Mouse (Mus musculus) embryonic facial prominence, embryonic 14.5 days (tissue): ENCODE data around the gene Hoxa10. TPM values are rescaled to one million over a fixed set of nuclear protein-coding genes. Genes with fewer than 3 reads are reported as not detected.

Experiments
- ATAC-seq: fragments of 200-750 bp; cut with Nextera tagmentation; 2 replicates; pipeline ENCODE4 v1.8.0; 2017; ENCODE audit warnings: low read depth, moderate number of reproducible peaks, moderate TSS enrichment
- DNase-seq: peaks from one replicate; pipeline ENCODE4 v3.0.0-alpha.2; 2015; ENCODE audit warnings: low spot score
- H3K27ac ChIP-seq: fragments of 300-500 bp; sonication (generic); replicated peaks from 2 replicates; pipeline ENCODE4 v1.5.1; 2014; ENCODE audit warnings: low read depth, mild to moderate bottlenecking, low read length, moderate library complexity
- H3K27me3 ChIP-seq: fragments of 300-500 bp; sonication (generic); replicated peaks from 2 replicates; pipeline ENCODE4 v1.6.1; 2014; ENCODE audit warnings: low read length; ENCODE audit not compliant: control insufficient read depth, insufficient read depth
- H3K36me3 ChIP-seq: fragments of 300-500 bp; sonication (generic); 2 replicates; pipeline ENCODE4 v1.6.1; 2014; ENCODE audit warnings: low read length, mixed read lengths; ENCODE audit not compliant: control insufficient read depth, insufficient read depth
- H3K4me1 ChIP-seq: fragments of 300-500 bp; sonication (generic); 2 replicates; pipeline ENCODE4 v1.6.1; 2014; ENCODE audit warnings: antibody characterized with exemption, low read length; ENCODE audit not compliant: control insufficient read depth, insufficient read depth
- H3K4me2 ChIP-seq: fragments of 300-500 bp; sonication (generic); 2 replicates; pipeline ENCODE4 v1.6.1; 2014; ENCODE audit warnings: low read depth, mild to moderate bottlenecking, low read length, moderate library complexity, mixed read lengths
- H3K4me3 ChIP-seq: fragments of 300-500 bp; sonication (generic); 2 replicates; pipeline ENCODE4 v1.5.1; 2014; ENCODE audit warnings: low read depth, mild to moderate bottlenecking, low read length
- H3K9ac ChIP-seq: fragments of 300-500 bp; sonication (generic); 2 replicates; pipeline ENCODE4 v1.6.1; 2014; ENCODE audit warnings: low read depth, mild to moderate bottlenecking, low read length, moderate library complexity, mixed read lengths
- H3K9me3 ChIP-seq: fragments of 300-500 bp; sonication (generic); 2 replicates; pipeline ENCODE4 v1.6.1; 2016; ENCODE audit warnings: low read length; ENCODE audit not compliant: control insufficient read depth
- WGBS: fragments of 180-500 bp; shearing (Covaris S2); extraction: QIAGEN DNeasy Blood & Tissue Kit; methylation state at CpG from one replicate; pipeline ENCODE4 v1.1.7; 2014; 5-methylcytosine and 5-hydroxymethylcytosine counted together
- polyA plus RNA-seq: library from polyadenylated mRNA; unstranded; fragments of >200 nt; fragmentation: Nextera tagmentation; extraction: Ambion mirVana; gene quantifications from 2 replicates; pipeline ENCODE4 v1.2.1, GENCODE M21; 2014

Hoxa10 gene
- 1.9 TPM in 1 of 2 replicates, not detected in the other for polyA plus RNA-seq

GRCm38 (mm10) chr6:52240389-52241000 is at the start of gene Hoxa10:
TSS of gene Hoxa10 (minus strand) at chr6:52240854.
- Histone ChIP-seq H3K36me3 (no peaks in the 10 kb centered on the region), H3K27ac (no peak within 1 kb of the TSS), H3K4me2 (peak within 1 kb of the TSS; percentile 23; the same call in 1 of the 2 replicates), H3K9ac (no peak within 1 kb of the TSS), H3K4me1 (no peaks in the 10 kb centered on the region), H3K4me3 (peak within 1 kb of the TSS; percentile 18; the same call in 1 of the 2 replicates), H3K27me3 (peaks cover 98% of the 10 kb centered on the region), H3K9me3 (no peaks in the 10 kb centered on the region)
- ATAC-seq, result peak; percentile 70; the same call in 1 of the 2 replicates
- WGBS, result 1% methylated on average over 35 of the region's 35 CpGs
- DNase-seq, result peak; percentile 81

- no peaks in the 10 kb centered on the region for H3K9me3 ChIP-seq
- ATAC-seq, result no peak
- no peaks in the 10 kb centered on the region for H3K4me1 ChIP-seq
- peaks cover 71% of the 10 kb centered on the region for H3K27me3 ChIP-seq
- H3K27ac ChIP-seq, result no peak overlapping the region
- 13% methylated on average over 12 of the region's 12 CpGs for WGBS
- H3K4me2 ChIP-seq, result no peak overlapping the region
- H3K9ac ChIP-seq, result no peak overlapping the region
- DNase-seq, result no peak
- H3K4me3 ChIP-seq, result no peak overlapping the region
- H3K36me3 ChIP-seq, result no peaks in the 10 kb centered on the region
Measured at GRCm38 (mm10) chr6:52290186-52290585, 49.5 kb upstream of the Hoxa10 start.

GRCm38 (mm10) chr6:52283896-52284295 is 43.2 kb upstream of the Hoxa10 start:
- Histone ChIP-seq H3K27me3 (peaks cover 52% of the 10 kb centered on the region), H3K4me2 (no peak overlapping the region), H3K4me3 (no peak overlapping the region), H3K9me3 (no peaks in the 10 kb centered on the region), H3K36me3 (no peaks in the 10 kb centered on the region), H3K27ac (no peak overlapping the region), H3K9ac (no peak overlapping the region), H3K4me1 (no peaks in the 10 kb centered on the region)
- 78% methylated on average over 5 of the region's 5 CpGs for WGBS
- ATAC-seq (no peak), DNase-seq (no peak)

GRCm38 (mm10) chr6:52281084-52281483 is 40.4 kb upstream of the Hoxa10 start:
- Histone ChIP-seq H3K36me3 (no peaks in the 10 kb centered on the region), H3K9me3 (no peaks in the 10 kb centered on the region), H3K27me3 (peaks cover 64% of the 10 kb centered on the region), H3K4me2 (no peak overlapping the region), H3K27ac (no peak overlapping the region), H3K4me1 (no peaks in the 10 kb centered on the region), H3K9ac (no peak overlapping the region), H3K4me3 (no peak overlapping the region)
- DNase-seq, result no peak
- no peak for ATAC-seq
- WGBS, result 69% methylated on average over 12 of the region's 12 CpGs

- Histone ChIP-seq H3K36me3 (no peaks in the 10 kb centered on the region), H3K9ac (no peak overlapping the region), H3K27ac (no peak overlapping the region), H3K4me3 (no peak overlapping the region), H3K9me3 (no peaks in the 10 kb centered on the region), H3K4me2 (no peak overlapping the region), H3K4me1 (no peaks in the 10 kb centered on the region), H3K27me3 (peaks cover 87% of the 10 kb centered on the region)
- 3% methylated on average over 5 of the region's 5 CpGs for WGBS
- DNase-seq (no peak), ATAC-seq (no peak)
Measured at GRCm38 (mm10) chr6:52276920-52277319, 36.3 kb upstream of the Hoxa10 start.

- H3K27ac ChIP-seq, result no peak overlapping the region
- no peak overlapping the region for H3K9ac ChIP-seq
- no peaks in the 10 kb centered on the region for H3K9me3 ChIP-seq
- no peak overlapping the region for H3K4me3 ChIP-seq
- DNase-seq (no peak), ATAC-seq (no peak)
- H3K4me1 ChIP-seq, result no peaks in the 10 kb centered on the region
- H3K4me2 ChIP-seq, result no peak overlapping the region
- H3K36me3 ChIP-seq, result no peaks in the 10 kb centered on the region
- 5% methylated on average over 6 of the region's 6 CpGs for WGBS
- peaks cover 91% of the 10 kb centered on the region for H3K27me3 ChIP-seq
Measured at GRCm38 (mm10) chr6:52276382-52276781, 35.7 kb upstream of the Hoxa10 start.

- 5% methylated on average over 8 of the region's 8 CpGs for WGBS
- Histone ChIP-seq H3K9me3 (no peaks in the 10 kb centered on the region), H3K27me3 (peaks cover 91% of the 10 kb centered on the region), H3K9ac (no peak overlapping the region), H3K36me3 (no peaks in the 10 kb centered on the region), H3K4me2 (no peak overlapping the region), H3K27ac (no peak overlapping the region), H3K4me1 (no peaks in the 10 kb centered on the region), H3K4me3 (no peak overlapping the region)
- ATAC-seq (no peak), DNase-seq (no peak)
Measured at GRCm38 (mm10) chr6:52275563-52276280, 35.1 kb upstream of the Hoxa10 start.

- DNase-seq, result no peak
- Histone ChIP-seq H3K4me2 (no peak overlapping the region), H3K4me3 (no peak overlapping the region), H3K4me1 (no peaks in the 10 kb centered on the region), H3K9me3 (no peaks in the 10 kb centered on the region), H3K27me3 (peaks cover 94% of the 10 kb centered on the region), H3K36me3 (no peaks in the 10 kb centered on the region), H3K27ac (no peak overlapping the region), H3K9ac (no peak overlapping the region)
- 3% methylated on average over 11 of the region's 11 CpGs for WGBS
- no peak for ATAC-seq
Measured at GRCm38 (mm10) chr6:52274576-52274975, 33.9 kb upstream of the Hoxa10 start.
